23 mouse cellular contexts compared by ENCODE assay signal in genomic region chr10:4777996-4778395, GRCm38 (mm10).
"Had no signal": no experiment of that assay in that cellular context is flagged by ENCODE, and none has a peak within 500 bp of the region (broad histone marks: within the 10 kb centered on the region; RNA-seq: fewer than 3 reads in every experiment).

No protein-coding gene starts in this region.

- H3K9ac ChIP-seq: heart, embryonic 12.5 days; hindbrain, embryonic 13.5 days; hindbrain, embryonic 15.5 days; kidney, embryonic 15.5 days; limb, embryonic 13.5 days; limb, embryonic 15.5 days; liver, embryonic 12.5 days had no signal

- H3K4me2 ChIP-seq: heart, embryonic 12.5 days; hindbrain, embryonic 13.5 days; hindbrain, embryonic 15.5 days; kidney, embryonic 15.5 days; limb, embryonic 13.5 days; limb, embryonic 15.5 days; liver, embryonic 12.5 days had no signal

- H3K27me3 ChIP-seq: heart, embryonic 12.5 days; hindbrain, embryonic 13.5 days; hindbrain, embryonic 15.5 days; kidney, embryonic 15.5 days; limb, embryonic 13.5 days; limb, embryonic 15.5 days; liver, embryonic 12.5 days had no signal

- H3K4me1 ChIP-seq: heart, embryonic 10.5 days; heart, embryonic 12.5 days; hindbrain, embryonic 13.5 days; hindbrain, embryonic 15.5 days; kidney, embryonic 15.5 days; limb, embryonic 13.5 days; limb, embryonic 15.5 days; liver, embryonic 12.5 days had no signal

- H3K36me3 ChIP-seq: heart, embryonic 10.5 days; heart, embryonic 12.5 days; hindbrain, embryonic 13.5 days; hindbrain, embryonic 15.5 days; kidney, embryonic 15.5 days; limb, embryonic 13.5 days; limb, embryonic 15.5 days; liver, embryonic 12.5 days had no signal

- H3K4me3 ChIP-seq: gastrocnemius, adult 2 months; heart, embryonic 10.5 days; heart, embryonic 12.5 days; hindbrain, embryonic 13.5 days; hindbrain, embryonic 15.5 days; kidney, embryonic 15.5 days; limb, embryonic 13.5 days; limb, embryonic 15.5 days; liver, embryonic 12.5 days had no signal

- ATAC-seq: intestine, embryonic 16.5 days; liver, embryonic 12.5 days had no signal

- DNase-seq: gastrocnemius, adult 2 months; gastrocnemius, postnatal 10 days; gastrocnemius, postnatal 25 days; heart, adult 18-20 months; heart, postnatal 10 days; heart, postnatal 36 days; kidney, adult 11 months; kidney, adult 2 months; kidney, adult 9 months; kidney, postnatal 14 days; kidney, postnatal 36 days; layer of hippocampus, adult 9-11 months; layer of hippocampus, postnatal 36 days had no signal

- H3K9me3 ChIP-seq: heart, embryonic 10.5 days; heart, embryonic 12.5 days; hindbrain, embryonic 13.5 days; hindbrain, embryonic 15.5 days; kidney, embryonic 15.5 days; limb, embryonic 13.5 days; limb, embryonic 15.5 days; liver, embryonic 12.5 days had no signal

- H3K27ac ChIP-seq: gastrocnemius, adult 2 months; heart, embryonic 10.5 days; hindbrain, embryonic 13.5 days; hindbrain, embryonic 15.5 days; kidney, embryonic 15.5 days; kidney, postnatal 0 days; limb, embryonic 13.5 days; limb, embryonic 15.5 days; liver, embryonic 12.5 days had no signal
